Mouse (Mus musculus): ENCODE measurements around the gene Pip5k1c. TPM values are rescaled to one million over a fixed set of nuclear protein-coding genes. Genes with fewer than 3 reads are reported as not detected.

The Pip5k1c gene
- total and polyA plus RNA-seq, 2 experiments: 7.4 to 30.1 TPM

- 93% methylated on average over 16 of the region's 16 CpGs for WGBS
- TF ChIP-seq POLR2A (IDR thresholded peaks at IDR 0.05; ENCODE audit: extremely low read depth, insufficient read depth, low read length): no peak
- no peak for TF ChIP-seq CTCF (IDR thresholded peaks at IDR 0.05; ENCODE audit: low read depth, low read length)
- H3K4me1 ChIP-seq (ENCODE audit: control insufficient read depth, insufficient read depth, low read length): peaks cover 16% of the 10 kb centered on the region
- DNase-seq (ENCODE audit: extremely low read depth, low read depth, low spot score): no peak
- no peaks in the 10 kb centered on the region for H3K79me2 ChIP-seq (ENCODE audit: control insufficient read depth, insufficient read depth, low read length)
- no peak overlapping the region for H3K9ac ChIP-seq (ENCODE audit: low read depth, low read length)
- H3K4me3 ChIP-seq (ENCODE audit: insufficient read depth, low read depth, low read length): no peak overlapping the region
- no peak overlapping the region for H3K27ac ChIP-seq (replicated peaks; ENCODE audit: insufficient read depth, low read depth, low read length)
- H3K36me3 ChIP-seq (ENCODE audit: control insufficient read depth, insufficient read depth, low read length): no peaks in the 10 kb centered on the region
- H3K27me3 ChIP-seq (ENCODE audit: control insufficient read depth, insufficient read depth, low read length): no peaks in the 10 kb centered on the region
These were observed 22.8 kb downstream of the Pip5k1c start for GRCm38 (mm10) chr10:81315587-81315986.

GRCm38 (mm10) chr10:81316338-81317060 lies 23.7 kb downstream of the Pip5k1c start:
- no peak for DNase-seq (ENCODE audit: extremely low read depth, low read depth, low spot score)
- Histone ChIP-seq H3K79me2 (ENCODE audit: control insufficient read depth, insufficient read depth, low read length) (peaks cover 4% of the 10 kb centered on the region; the same call in 1 of the 2 replicates), H3K4me3 (ENCODE audit: insufficient read depth, low read depth, low read length) (no peak overlapping the region), H3K27ac (replicated peaks; ENCODE audit: insufficient read depth, low read depth, low read length) (no peak overlapping the region), H3K9ac (ENCODE audit: low read depth, low read length) (no peak overlapping the region), H3K36me3 (ENCODE audit: control insufficient read depth, insufficient read depth, low read length) (no peaks in the 10 kb centered on the region), H3K4me1 (ENCODE audit: control insufficient read depth, insufficient read depth, low read length) (peaks cover 16% of the 10 kb centered on the region), H3K27me3 (ENCODE audit: control insufficient read depth, insufficient read depth, low read length) (no peaks in the 10 kb centered on the region)
- WGBS: 82% methylated on average over 16 of the region's 16 CpGs
- TF ChIP-seq CTCF (IDR thresholded peaks at IDR 0.05; ENCODE audit: low read depth, low read length) (peak; percentile 53), POLR2A (IDR thresholded peaks at IDR 0.05; ENCODE audit: extremely low read depth, insufficient read depth, low read length) (no peak)

- no peaks in the 10 kb centered on the region for H3K36me3 ChIP-seq (ENCODE audit: control insufficient read depth, insufficient read depth, low read length)
These were observed 24.5 kb downstream of the Pip5k1c start for GRCm38 (mm10) chr10:81317273-81317672.

GRCm38 (mm10) chr10:81318589-81319329 lies 26.0 kb downstream of the Pip5k1c start:
- peaks cover 18% of the 10 kb centered on the region for H3K4me1 ChIP-seq (ENCODE audit: control insufficient read depth, insufficient read depth, low read length)
- H3K36me3 ChIP-seq (ENCODE audit: control insufficient read depth, insufficient read depth, low read length): no peaks in the 10 kb centered on the region; the same call in 1 of the 2 replicates
- no peak overlapping the region for H3K4me3 ChIP-seq (ENCODE audit: insufficient read depth, low read depth, low read length)
- peak; percentile 69 for DNase-seq (ENCODE audit: extremely low read depth, low read depth, low spot score)
- 40% methylated on average over 13 of the region's 13 CpGs for WGBS
- H3K27me3 ChIP-seq (ENCODE audit: control insufficient read depth, insufficient read depth, low read length): no peaks in the 10 kb centered on the region
- TF ChIP-seq CTCF (IDR thresholded peaks at IDR 0.05; ENCODE audit: low read depth, low read length) (no peak), POLR2A (IDR thresholded peaks at IDR 0.05; ENCODE audit: extremely low read depth, insufficient read depth, low read length) (no peak)
- H3K9ac ChIP-seq (ENCODE audit: low read depth, low read length): no peak overlapping the region
- H3K79me2 ChIP-seq (ENCODE audit: control insufficient read depth, insufficient read depth, low read length): peaks cover 9% of the 10 kb centered on the region; the same call in 1 of the 2 replicates
- no peak overlapping the region; the same call in 1 of the 2 replicates for H3K27ac ChIP-seq (replicated peaks; ENCODE audit: insufficient read depth, low read depth, low read length)

More at GRCm38 (mm10) chr10:81317273-81317672, 24.5 kb downstream of the Pip5k1c start:
- TF ChIP-seq POLR2A (IDR thresholded peaks at IDR 0.05; ENCODE audit: extremely low read depth, insufficient read depth, low read length) (no peak), CTCF (IDR thresholded peaks at IDR 0.05; ENCODE audit: low read depth, low read length) (no peak)
- Histone ChIP-seq H3K79me2 (ENCODE audit: control insufficient read depth, insufficient read depth, low read length) (peaks cover 4% of the 10 kb centered on the region; the same call in 1 of the 2 replicates), H3K27me3 (ENCODE audit: control insufficient read depth, insufficient read depth, low read length) (no peaks in the 10 kb centered on the region), H3K27ac (replicated peaks; ENCODE audit: insufficient read depth, low read depth, low read length) (no peak overlapping the region), H3K4me3 (ENCODE audit: insufficient read depth, low read depth, low read length) (no peak overlapping the region), H3K9ac (ENCODE audit: low read depth, low read length) (no peak overlapping the region), H3K4me1 (ENCODE audit: control insufficient read depth, insufficient read depth, low read length) (peaks cover 18% of the 10 kb centered on the region)
- whole genome bisulfite sequencing: 72% methylated on average over 20 of the region's 20 CpGs
- no peak for DNase-seq (ENCODE audit: extremely low read depth, low read depth, low spot score)

- TF ChIP-seq POLR2A (IDR thresholded peaks at IDR 0.05; ENCODE audit: extremely low read depth, insufficient read depth, low read length) (no peak), CTCF (IDR thresholded peaks at IDR 0.05; ENCODE audit: low read depth, low read length) (no peak)
- Histone ChIP-seq H3K36me3 (ENCODE audit: control insufficient read depth, insufficient read depth, low read length) (no peaks in the 10 kb centered on the region; the same call in 1 of the 2 replicates), H3K9ac (ENCODE audit: low read depth, low read length) (peak overlapping the region; percentile 73; the same call in 1 of the 2 replicates), H3K79me2 (ENCODE audit: control insufficient read depth, insufficient read depth, low read length) (peaks cover 9% of the 10 kb centered on the region; the same call in 1 of the 2 replicates), H3K4me3 (ENCODE audit: insufficient read depth, low read depth, low read length) (no peak overlapping the region), H3K4me1 (ENCODE audit: control insufficient read depth, insufficient read depth, low read length) (peaks cover 18% of the 10 kb centered on the region), H3K27me3 (ENCODE audit: control insufficient read depth, insufficient read depth, low read length) (no peaks in the 10 kb centered on the region), H3K27ac (replicated peaks; ENCODE audit: insufficient read depth, low read depth, low read length) (no peak overlapping the region)
- WGBS: 43% methylated on average over 8 of the region's 8 CpGs
- DNase-seq (ENCODE audit: extremely low read depth, low read depth, low spot score): no peak
These were observed 26.6 kb downstream of the Pip5k1c start for GRCm38 (mm10) chr10:81319330-81319699.

All from liver, adult 2 months (tissue).